In the genomic region with DNA sequence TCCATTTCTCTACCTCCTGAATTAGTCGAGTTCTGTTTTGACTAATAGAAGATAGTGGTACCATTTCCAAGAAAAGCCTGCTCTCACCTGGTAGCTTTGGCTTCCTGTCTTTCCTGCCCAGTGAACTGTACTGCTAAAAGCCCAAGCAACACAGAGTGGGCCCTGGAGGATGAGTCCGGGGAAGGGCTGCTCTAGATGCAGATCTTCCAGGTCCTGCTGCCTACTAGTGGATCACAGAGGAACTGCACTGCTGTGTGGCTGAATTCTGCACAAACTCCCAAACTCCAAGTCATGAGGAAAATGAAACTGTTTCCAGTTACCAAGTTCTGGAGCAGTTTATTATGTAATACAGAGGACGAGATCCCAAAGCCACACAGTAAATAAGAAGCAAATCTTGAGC, we compare ENCODE assay signal across 9 mouse cellular contexts.
A peak's percentile ranks its signal among the peaks of the same experiment; 100 is the strongest.
DNase-seq lines count a peak whose midpoint lies in the region; ATAC-seq lines count a peak whose summit lies in the region.
"Had no signal": no experiment of that assay in that cellular context is flagged by ENCODE, and none has a peak within 500 bp of the region (broad histone marks: within the 10 kb centered on the region; RNA-seq: fewer than 3 reads in every experiment).

No protein-coding gene starts in this region.

- no peaks in the 10 kb centered on the region for H3K4me1 ChIP-seq in intestine, embryonic 14.5 days (replicated peaks; ENCODE audit: control insufficient read depth, insufficient read depth, low read length)
- no peaks in the 10 kb centered on the region for H3K4me1 ChIP-seq in intestine, embryonic 15.5 days (replicated peaks)
- no peaks in the 10 kb centered on the region for H3K4me1 ChIP-seq in neural tube, embryonic 11.5 days (ENCODE audit: control insufficient read depth, insufficient read depth, low read length)
- H3K4me1 ChIP-seq: liver, embryonic 13.5 days had no signal

- no peak overlapping the region for H3K4me3 ChIP-seq in intestine, embryonic 14.5 days (ENCODE audit: low read depth, low read length)
- H3K4me3 ChIP-seq in intestine, embryonic 15.5 days (replicated peaks), result no peak overlapping the region
- H3K4me3 ChIP-seq in neural tube, embryonic 11.5 days (ENCODE audit: low read depth, low read length), result no peak overlapping the region
- H3K4me3 ChIP-seq: liver, embryonic 13.5 days had no signal

- H3K36me3 ChIP-seq in intestine, embryonic 14.5 days (ENCODE audit: control insufficient read depth, insufficient read depth, low read length), result no peaks in the 10 kb centered on the region
- H3K36me3 ChIP-seq in intestine, embryonic 15.5 days, result no peaks in the 10 kb centered on the region
- no peaks in the 10 kb centered on the region for H3K36me3 ChIP-seq in neural tube, embryonic 11.5 days (ENCODE audit: control insufficient read depth, insufficient read depth, low read length)
- H3K36me3 ChIP-seq: liver, embryonic 13.5 days had no signal

- H3K9me3 ChIP-seq in intestine, embryonic 14.5 days (ENCODE audit: control insufficient read depth, low read length), result no peaks in the 10 kb centered on the region
- no peaks in the 10 kb centered on the region for H3K9me3 ChIP-seq in intestine, embryonic 15.5 days
- H3K9me3 ChIP-seq in neural tube, embryonic 11.5 days (ENCODE audit: control insufficient read depth, low read length), result no peaks in the 10 kb centered on the region
- H3K9me3 ChIP-seq: liver, embryonic 13.5 days had no signal

- 38% methylated on average over 3 of the region's 3 CpGs for WGBS in intestine, embryonic 14.5 days
- 36% methylated on average over 3 of the region's 3 CpGs for WGBS in intestine, embryonic 15.5 days
- 43% methylated on average over 3 of the region's 3 CpGs for WGBS in neural tube, embryonic 11.5 days

- H3K27me3 ChIP-seq in intestine, embryonic 14.5 days (replicated peaks; ENCODE audit: control insufficient read depth, insufficient read depth, low read length), result no peaks in the 10 kb centered on the region
- H3K27me3 ChIP-seq in intestine, embryonic 15.5 days (replicated peaks), result no peaks in the 10 kb centered on the region
- no peaks in the 10 kb centered on the region for H3K27me3 ChIP-seq in neural tube, embryonic 11.5 days (ENCODE audit: control insufficient read depth, insufficient read depth, low read length)
- H3K27me3 ChIP-seq: liver, embryonic 13.5 days had no signal

- H3K9ac ChIP-seq in intestine, embryonic 14.5 days (ENCODE audit: low read length), result no peak overlapping the region
- no peak overlapping the region for H3K9ac ChIP-seq in intestine, embryonic 15.5 days
- H3K9ac ChIP-seq in neural tube, embryonic 11.5 days (ENCODE audit: low read length), result no peak overlapping the region
- H3K9ac ChIP-seq: liver, embryonic 13.5 days had no signal

- H3K27ac ChIP-seq in intestine, embryonic 14.5 days (ENCODE audit: low read depth), result no peak overlapping the region
- no peak overlapping the region for H3K27ac ChIP-seq in intestine, embryonic 15.5 days
- H3K27ac ChIP-seq in neural tube, embryonic 11.5 days (ENCODE audit: low read depth, low read length), result no peak overlapping the region
- H3K27ac ChIP-seq: liver, embryonic 13.5 days had no signal

- ATAC-seq in intestine, embryonic 14.5 days (replicated peaks; ENCODE audit: low FRiP score, low TSS enrichment, low read depth), result no peak
- no peak for ATAC-seq in intestine, embryonic 15.5 days
- ATAC-seq in neural tube, embryonic 11.5 days (ENCODE audit: insufficient read depth, low FRiP score, low TSS enrichment), result no peak

- peak; percentile 70 for DNase-seq in intestine, embryonic 14.5 days (ENCODE audit: low spot score)
- DNase-seq in ES-CJ7 (ENCODE audit: low read depth, low spot score), result peak; percentile 55
- peak; percentile 76 to 82 for DNase-seq in cerebellum, postnatal 10 days
- peak; percentile 54 for DNase-seq in heart, adult 8-10 months (ENCODE audit: low spot score)
- peak; percentile 48 to 57 for DNase-seq in layer of hippocampus, postnatal 14 days (ENCODE audit: low spot score in 2 of 2)
- DNase-seq in neural tube, embryonic 11.5 days (ENCODE audit: low spot score), result peak; percentile 61
- DNase-seq in thymus, postnatal 4 days, result peak; percentile 66
- DNase-seq: liver, embryonic 13.5 days had no signal

- no peak overlapping the region for H3K4me2 ChIP-seq in intestine, embryonic 14.5 days (ENCODE audit: low read length)
- no peak overlapping the region for H3K4me2 ChIP-seq in intestine, embryonic 15.5 days (replicated peaks)
- no peak overlapping the region for H3K4me2 ChIP-seq in neural tube, embryonic 11.5 days (ENCODE audit: low read depth)
- H3K4me2 ChIP-seq: liver, embryonic 13.5 days had no signal
